Mouse (Mus musculus): Measurements from ENCODE around the gene Ash1l. TPM values are rescaled to one million over a fixed set of nuclear protein-coding genes. Genes with fewer than 3 reads are reported as not detected.

Ash1l gene
- 4.8 and 5.0 TPM in 2 replicates for polyA plus RNA-seq (2012; rRNA removed)

DNA sequence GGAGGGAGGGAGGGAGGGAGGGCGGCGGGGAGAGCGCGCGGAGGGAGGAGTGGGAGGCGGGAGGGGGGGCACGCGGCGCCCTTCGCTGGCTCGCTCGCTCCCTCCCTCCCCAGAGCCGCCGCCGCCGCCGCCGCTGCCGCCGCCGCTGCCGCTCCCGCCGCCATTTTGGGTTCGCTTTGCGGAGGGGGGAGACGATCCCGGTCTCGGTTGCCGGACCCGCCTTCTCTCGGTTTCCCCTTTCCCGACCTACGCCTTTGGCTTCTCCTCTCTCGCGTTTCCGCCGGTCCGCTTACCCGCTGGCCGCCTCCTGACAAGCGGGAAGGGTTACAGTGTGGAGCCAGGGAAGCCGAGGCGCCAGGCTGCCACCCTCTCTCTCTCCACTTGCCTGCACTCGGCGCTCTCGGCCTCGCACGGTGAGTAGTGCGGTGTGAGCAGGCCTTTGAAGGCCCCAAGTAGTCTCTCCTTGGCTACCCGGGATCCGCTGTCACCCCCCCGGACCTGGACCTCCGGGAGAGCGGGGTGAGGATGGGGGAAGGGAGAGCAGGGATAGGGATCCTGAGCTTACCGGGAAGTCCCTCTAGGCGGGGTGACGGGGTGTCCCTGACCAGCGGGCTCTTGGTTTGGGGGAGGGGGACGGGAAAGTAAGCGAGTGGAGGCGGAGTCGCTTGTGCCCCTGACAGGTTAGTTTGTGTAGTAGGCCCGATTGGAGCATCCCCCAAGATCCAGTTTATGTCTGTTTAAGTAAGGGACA is at the start of gene Ash1l, which contains the start of gene Dap3:
TSS of gene Ash1l (plus strand) at position 47 of the 751 bp plus-strand sequence.
TSS of gene Dap3 (minus strand) at position 606 of the 751 bp plus-strand sequence.

DNA sequence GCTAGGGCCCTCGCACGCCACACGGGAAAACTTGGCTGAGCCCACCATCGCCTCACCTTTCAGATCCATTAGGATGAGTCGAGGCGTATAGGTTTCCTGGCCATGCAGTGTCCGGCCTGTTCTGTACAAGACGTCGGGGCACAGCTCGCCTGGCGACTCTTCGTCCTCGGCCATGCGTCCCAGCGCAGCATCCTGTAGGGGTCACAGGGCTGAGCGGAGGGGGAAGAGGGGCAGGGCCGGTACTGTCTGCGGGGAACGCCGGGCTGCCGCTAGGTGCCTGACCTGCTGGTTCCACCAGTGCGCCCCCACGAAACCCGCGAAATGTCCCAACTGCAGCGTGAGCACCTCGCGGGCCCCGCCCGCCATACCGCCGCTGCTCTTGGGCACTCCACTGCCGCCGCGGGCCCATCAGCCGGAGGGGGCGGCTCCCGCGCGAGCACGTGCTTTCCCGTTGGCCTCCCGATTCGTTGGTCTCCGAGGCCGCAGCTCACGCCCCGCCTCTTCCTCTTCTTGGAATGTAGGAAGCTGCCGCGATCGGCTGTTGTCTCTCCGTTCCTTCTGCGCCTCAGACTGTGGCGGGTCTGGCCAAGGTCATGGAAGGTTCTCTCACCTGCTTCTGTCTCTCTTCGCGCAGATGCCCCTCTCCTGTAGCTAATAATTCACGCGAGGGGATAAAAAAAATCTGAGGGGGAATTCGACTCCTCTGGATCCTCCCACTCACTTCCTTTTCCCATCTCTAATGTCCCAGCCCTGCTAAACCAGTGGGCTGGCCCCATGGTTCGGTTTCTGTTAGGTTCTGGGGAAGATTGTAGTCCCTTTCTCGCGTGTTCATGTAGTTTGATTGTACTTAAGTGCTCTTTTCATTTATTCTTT is 36.7 kb upstream of the Ash1l start, which contains the start of gene Msto1:
TSS of gene Msto1 (minus strand) at position 489 of the 873 bp plus-strand sequence.

DNA sequence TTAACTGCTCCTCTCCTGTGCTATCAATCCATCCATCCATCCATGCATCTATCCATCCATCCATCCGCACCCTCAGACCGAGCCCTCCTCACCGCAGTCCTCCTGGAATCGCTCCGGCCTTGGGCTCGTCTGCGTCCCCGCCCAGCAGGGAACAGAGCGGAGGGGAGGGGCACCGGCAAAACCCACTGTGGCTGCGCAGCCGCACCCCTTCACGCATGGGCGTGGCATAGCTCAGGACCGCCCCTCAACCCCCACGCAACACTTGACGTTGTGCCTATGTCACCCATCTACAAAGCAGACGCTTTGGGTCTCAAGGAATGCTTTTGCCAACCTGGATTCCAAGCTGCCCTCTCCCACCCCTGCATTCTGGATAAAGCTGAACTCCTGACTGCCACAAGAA is 142.8 kb downstream of the Ash1l start, which contains the start of gene Rusc1:
TSS of gene Rusc1 (minus strand) at position 137 of the 400 bp plus-strand sequence.

DNA sequence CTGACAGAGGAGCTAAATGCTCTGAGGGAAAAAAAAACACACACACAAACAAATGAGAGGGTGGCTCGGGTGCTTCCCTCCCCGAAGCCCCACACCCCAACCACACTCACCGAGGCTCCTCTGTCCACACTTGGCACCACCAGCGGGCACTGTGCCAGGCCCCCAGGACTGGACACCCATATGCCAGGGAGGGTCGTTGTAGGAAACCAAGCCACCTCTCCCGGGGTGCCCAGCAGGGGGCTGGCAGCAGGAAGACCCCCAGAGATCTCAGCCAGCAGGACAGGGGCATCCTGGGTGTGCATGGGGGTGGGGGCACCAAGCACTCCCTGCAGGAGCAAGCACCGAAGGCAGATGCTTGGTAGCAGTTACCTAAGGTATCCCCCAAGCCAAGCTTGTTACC is 150.4 kb downstream of the Ash1l start, which contains the start of gene Gm43738:
TSS of gene Gm43738 (minus strand) at position 289 of the 400 bp plus-strand sequence.

DNA sequence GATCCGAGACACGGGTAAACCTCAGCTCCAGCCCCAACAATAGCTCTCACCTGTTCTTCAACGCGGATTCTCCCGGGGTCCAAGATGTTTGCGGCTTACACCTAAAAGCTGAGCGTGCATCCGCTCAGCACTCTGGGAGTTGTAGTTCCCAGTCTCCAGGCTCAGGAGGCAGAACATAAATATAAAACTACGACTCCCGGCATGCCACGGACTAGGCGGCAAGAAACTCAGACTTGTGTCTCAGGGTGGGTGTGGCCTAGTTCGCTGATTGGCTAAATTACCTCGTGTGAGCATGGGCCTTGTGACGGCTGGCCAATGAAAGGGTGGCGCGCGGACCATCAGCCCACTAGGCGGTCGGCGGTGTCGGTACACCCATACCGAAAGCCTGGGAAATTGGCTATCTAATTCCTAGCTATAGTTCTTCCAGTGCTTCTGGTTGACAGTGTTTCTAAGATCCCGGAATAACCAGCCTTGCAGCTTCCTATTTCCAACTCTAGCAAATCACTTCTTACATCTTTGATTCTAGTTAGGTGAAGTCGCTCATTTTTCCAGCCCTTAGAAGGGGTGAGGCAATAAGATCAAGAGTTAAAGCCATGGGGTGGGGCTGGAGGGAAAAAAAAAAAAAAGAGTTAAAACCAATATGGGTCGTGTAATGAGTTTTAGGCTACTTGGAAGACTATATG is 151.5 kb downstream of the Ash1l start, which contains the start of gene Fdps:
TSS of gene Fdps (minus strand) at position 148 of the 683 bp plus-strand sequence.

Other genes with a start within 250 kb of the Ash1l start
- gene Rit1, start 233.8 kb upstream of the Ash1l start, polyA plus RNA-seq (2012; rRNA removed), result 45.6 and 48.8 TPM in 2 replicates
- gene Syt11, start 175.5 kb upstream of the Ash1l start, polyA plus RNA-seq (2012; rRNA removed), result 5.8 and 6.2 TPM in 2 replicates
- gene Gon4l, start 115.4 kb upstream of the Ash1l start, polyA plus RNA-seq (2012; rRNA removed), result 9.2 and 11.5 TPM in 2 replicates
- gene Msto1, start 36.6 kb upstream of the Ash1l start, polyA plus RNA-seq (2012; rRNA removed), result 19.9 and 25.5 TPM in 2 replicates
- 29.0 and 31.6 TPM in 2 replicates for gene Dap3, start 559 bp downstream of the Ash1l start, polyA plus RNA-seq (2012; rRNA removed)
- 51.1 and 73.3 TPM in 2 replicates for gene Rusc1, start 142.7 kb downstream of the Ash1l start, polyA plus RNA-seq (2012; rRNA removed)
- not detected in 2 replicates for gene Gm43738, start 150.5 kb downstream of the Ash1l start, polyA plus RNA-seq (2012; rRNA removed)
- gene Fdps, start 151.3 kb downstream of the Ash1l start, polyA plus RNA-seq (2012; rRNA removed), result 109 and 128 TPM in 2 replicates
- gene Pklr, start 185.5 kb downstream of the Ash1l start, polyA plus RNA-seq (2012; rRNA removed), result 240 and 244 TPM in 2 replicates
- 1.1 and 1.4 TPM in 2 replicates for gene Hcn3, start 209.6 kb downstream of the Ash1l start, polyA plus RNA-seq (2012; rRNA removed)
- gene Clk2, start 214.2 kb downstream of the Ash1l start, polyA plus RNA-seq (2012; rRNA removed), result 42.4 and 43.0 TPM in 2 replicates
- gene Scamp3, start 226.9 kb downstream of the Ash1l start, polyA plus RNA-seq (2012; rRNA removed), result 95.0 and 102 TPM in 2 replicates
- gene Fam189b, start 232.5 kb downstream of the Ash1l start, polyA plus RNA-seq (2012; rRNA removed), result 40.2 and 42.7 TPM in 2 replicates

Measured in colon, adult 2 months (tissue).